Mouse (Mus musculus): ENCODE data around the gene Maco1.
"Not testable (repeated sequence)": the region's sequence is repeated elsewhere in the genome, so short reads cannot be mapped to it uniquely, and the experiment has no call there.

The Maco1 gene

DNA sequence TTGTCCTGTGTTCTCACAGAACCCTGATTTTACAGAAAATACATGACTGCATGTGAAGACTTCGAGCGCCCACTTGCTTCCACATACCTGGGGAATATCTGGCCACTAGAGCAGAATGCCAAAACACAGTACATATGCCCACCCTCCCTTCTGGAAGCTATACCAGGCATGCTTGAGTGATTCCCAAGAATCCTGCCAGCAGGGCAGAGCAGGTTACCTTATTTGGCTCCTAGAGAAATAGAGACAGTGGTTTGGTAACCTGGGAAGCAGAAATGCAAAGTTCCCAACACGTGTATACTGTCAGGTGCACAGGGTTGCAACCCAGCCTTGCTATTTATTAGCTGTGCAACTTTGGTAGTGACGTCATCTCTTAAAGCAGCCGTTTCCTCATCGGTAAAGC, 8.7 kb upstream of the Maco1 start:
- no peak for DNase-seq (ENCODE audit: low read depth in 2 of 2, low spot score in 2 of 2)

DNA sequence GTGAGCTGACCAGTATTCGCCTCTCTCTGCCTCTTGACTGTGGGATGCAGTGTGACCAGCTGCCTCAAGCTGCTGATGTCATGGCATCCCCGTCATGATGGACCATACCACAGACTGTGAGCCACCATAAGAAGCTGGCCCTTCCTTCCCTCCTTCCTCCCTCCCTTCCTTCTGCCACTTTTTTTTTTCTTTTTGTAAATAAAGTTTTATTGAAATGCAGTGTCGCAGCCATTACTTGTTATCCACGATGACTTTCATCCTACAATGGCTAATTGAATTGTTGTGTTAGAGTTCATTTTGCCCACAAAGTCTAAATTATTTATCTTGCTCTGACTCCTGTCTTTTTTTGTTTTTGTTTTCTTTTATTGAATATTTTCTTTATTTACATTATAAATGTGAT, 5.3 kb upstream of the Maco1 start:
- no peak for DNase-seq (ENCODE audit: low read depth in 2 of 2, low spot score in 2 of 2)

DNA sequence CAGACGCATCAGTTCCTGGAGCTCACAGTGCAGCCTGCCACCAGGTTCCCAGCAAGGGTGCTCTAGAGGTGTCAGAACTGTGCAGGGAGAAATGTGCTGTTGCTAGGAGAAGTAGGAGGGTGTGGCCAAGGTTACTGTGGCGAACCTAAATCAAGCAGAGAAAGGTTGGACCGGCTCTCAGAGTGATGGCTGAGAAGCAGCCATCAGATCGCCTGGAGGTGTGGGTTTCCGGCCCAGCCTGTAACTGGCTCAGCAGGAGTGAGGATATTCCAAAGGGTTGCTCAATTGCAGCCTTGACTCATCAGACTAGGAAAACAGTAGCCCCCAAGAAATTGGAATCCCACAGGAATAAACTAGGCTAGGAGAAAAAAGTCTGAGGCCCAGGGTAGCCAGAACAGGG, 3.4 kb upstream of the Maco1 start:
- DNase-seq (ENCODE audit: low read depth in 2 of 2, low spot score in 2 of 2) = no peak

DNA sequence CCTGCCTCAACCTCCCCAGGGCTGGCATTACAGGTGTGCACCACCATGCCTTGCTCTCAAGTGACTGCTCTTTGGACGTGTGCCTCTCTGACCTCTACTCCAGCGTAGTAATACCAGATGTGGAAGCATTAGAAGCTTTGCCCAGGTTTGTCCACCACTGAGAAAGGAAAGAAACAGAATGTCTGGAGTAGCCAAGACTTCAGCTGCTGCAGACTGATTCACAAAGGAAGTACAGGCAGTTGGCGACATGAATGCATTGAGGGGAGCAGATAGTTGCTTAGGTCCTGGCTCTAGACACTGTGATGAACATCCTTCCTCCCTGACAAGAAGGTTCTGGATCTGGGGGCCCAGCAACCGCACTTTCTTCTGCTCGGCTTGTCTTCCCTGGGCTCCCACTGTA, 2.9 kb upstream of the Maco1 start:
- DNase-seq (ENCODE audit: low read depth in 2 of 2, low spot score in 2 of 2) = no peak

DNA sequence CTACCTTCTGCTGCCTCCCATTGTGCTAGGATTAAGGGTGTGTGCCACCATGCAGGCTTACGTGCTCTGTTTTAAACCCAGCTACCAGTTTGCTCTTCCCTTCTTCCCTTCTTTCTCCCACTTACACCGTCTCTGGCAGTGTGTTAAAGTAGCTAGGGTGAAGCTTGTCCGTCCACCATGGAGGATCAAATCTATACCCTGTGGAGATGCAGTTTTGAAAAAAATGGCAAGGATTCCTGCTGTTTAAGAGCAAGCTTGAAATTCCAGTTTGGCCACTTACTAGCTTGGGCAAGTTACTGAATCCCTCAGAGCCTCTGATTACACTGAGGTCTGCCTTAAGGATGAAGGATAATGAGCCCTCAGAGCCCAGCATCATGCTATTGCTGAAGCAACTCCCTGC, 2.2 kb upstream of the Maco1 start:
- no peak for DNase-seq (ENCODE audit: low read depth in 2 of 2, low spot score in 2 of 2)

DNA sequence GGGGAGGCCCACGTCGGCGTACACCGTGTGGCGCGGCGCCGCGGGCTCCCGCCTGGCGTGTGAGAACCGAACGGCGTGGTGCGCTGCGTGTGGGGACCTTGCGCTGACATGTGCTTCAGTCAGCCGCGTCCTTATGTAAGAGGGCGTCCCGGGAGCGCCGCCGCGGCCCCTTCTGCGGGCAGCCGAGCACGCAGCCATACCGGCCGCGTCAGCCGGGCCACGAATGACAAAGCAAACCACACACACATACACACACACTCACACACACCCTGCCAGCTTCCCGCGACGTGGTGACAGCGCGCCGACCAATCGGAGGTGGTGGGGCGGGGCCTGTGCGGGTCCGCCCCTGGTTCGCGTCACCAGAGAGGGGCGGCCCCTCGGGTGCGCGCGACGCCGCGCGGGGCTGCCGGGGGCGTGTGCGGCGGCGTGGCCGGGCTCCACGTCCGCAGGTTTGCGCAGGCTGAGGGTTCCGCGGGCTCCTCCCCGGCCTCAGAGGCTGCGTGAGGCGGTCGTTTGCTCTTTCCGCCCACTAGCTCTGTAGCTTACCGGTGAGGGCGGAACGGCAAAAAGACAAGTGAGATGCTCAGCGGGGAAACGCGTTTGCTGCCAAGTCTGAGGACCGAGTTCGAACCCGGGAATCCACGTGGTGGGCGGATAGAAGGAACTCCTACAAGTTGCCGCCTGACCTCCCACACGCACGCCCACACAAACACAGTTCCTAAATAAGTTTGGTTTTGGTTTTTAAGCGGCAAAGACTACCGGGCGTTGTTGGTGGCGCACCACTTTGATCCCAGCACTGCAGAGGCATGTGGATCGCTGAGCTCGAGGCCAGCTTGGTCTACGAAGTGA, 716 bp upstream of the Maco1 start:
- DNase-seq (ENCODE audit: low read depth in 2 of 2, low spot score in 2 of 2) = peak; percentile 92 to 94

DNA sequence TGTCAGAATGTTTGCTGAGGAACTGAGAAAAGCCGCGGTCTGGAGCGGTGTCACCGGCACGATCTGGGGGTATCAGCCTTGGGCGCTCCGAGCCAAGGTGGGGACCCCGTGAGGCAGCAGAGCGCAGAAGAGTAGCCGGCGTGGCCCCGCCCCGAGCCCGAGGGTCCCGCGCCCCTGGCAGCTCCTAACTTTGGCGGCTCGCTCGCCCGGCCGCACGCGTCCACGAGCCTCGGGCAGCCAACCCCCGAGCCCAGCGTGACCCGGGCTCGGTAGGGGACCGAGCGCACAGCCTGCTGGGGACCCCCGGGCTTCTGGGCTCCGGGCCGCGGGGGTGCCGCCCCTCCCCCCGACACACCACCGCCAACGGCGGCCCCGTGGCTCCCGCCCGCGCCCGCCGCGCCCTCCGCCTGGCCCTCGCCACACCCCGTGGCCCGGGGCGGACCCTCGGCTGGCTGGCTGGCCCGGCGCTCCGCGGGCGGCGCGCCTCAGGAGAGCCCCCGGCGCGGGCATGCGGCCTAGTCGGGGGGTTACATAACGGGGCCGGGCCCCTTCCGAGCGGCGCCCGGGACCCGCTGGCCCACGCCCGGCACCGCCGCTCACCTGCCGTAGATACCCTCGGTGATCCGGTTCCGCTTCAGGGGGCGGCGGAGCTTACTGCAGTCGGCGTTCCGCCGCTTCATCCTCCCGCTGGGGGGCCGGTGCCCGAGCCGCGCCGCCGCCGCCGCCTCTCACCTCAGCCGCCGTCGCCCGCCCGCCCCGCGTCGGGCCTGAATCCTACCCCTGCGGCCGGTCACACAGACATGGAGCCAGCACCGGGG, 498 bp downstream of the Maco1 start:
- DNase-seq (ENCODE audit: low read depth in 2 of 2, low spot score in 2 of 2) = peak; percentile 16 to 20

DNA sequence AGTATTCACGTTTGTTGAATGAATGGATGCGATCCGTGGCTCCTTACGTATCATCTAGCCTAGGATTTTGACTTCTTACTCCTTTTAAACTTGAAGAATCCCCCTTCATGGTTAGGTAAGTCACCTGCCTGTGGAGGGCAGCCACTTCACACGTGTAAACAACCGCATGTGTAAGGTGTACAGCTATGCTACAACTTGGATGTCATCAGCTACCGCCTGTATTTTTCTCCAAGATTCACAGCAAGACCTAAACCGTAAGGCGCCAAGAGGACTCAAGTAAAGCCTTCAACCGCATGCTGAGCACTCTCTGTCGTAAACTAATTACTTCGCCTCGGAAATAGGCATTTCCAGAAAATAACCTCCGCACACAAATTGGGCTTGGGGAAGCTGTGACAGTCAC, 1.3 kb downstream of the Maco1 start:
- DNase-seq (ENCODE audit: low read depth in 2 of 2, low spot score in 2 of 2) = peak; percentile 10 to 16

DNA sequence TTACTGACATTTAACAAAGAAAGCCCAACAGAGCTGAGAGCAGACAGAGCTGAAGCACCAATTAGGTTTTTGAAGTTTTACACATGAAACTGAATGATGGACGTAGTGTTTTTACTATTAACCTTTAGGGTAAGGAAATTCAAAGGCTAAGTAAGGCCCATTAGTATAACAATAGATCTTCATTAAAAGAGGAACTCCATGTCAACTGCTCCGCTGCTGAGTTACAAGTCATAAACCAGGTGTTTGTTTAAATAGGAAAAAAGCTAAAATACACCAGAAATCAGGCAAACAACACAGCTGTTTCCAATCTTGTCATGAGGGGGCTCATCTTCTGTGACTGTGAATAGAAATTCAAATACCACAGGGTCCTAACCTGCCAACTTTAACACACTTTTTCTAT, 1.9 kb downstream of the Maco1 start:
- DNase-seq (ENCODE audit: low read depth in 2 of 2, low spot score in 2 of 2) = no peak

DNA sequence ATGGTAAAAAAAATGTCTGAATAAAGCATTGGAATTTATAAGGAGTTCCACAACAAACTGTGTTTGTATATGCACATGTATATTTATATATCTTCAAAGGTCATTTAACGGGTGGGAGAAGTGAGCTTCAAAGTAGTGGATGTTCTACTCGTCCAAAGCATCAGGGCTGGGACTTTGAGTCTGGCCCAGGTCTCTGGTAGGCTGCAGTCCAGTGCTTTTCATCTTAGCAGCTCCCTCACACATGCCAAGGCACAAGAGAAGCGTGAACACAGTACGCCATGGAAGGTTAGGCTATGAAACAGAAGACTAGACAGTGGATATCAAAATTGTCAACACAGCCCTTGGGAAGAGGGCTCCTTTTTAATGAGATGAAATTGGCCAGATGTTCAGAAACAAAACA, 2.6 kb downstream of the Maco1 start:
- no peak for DNase-seq (ENCODE audit: low read depth in 2 of 2, low spot score in 2 of 2)

DNA sequence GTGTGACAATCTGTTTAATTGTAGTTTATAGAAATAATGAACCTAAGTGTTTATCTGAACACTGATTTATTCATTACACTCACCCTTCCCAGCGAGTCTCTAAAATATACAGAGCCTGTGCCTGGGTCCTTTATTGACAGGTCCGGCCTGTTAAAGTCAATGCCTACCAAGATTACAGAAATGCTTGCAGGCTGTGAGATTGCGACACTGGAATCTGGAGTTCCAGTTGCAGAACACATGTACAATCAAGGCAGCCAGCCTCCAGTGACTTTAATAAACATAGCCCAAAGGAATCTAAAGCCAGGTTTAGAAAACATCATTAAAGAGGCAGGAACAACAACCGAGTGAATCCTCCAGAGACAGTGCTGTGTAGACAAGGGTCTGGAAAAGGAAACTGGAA, 5.6 kb downstream of the Maco1 start:
- no peak for DNase-seq (ENCODE audit: low read depth in 2 of 2, low spot score in 2 of 2)

DNA sequence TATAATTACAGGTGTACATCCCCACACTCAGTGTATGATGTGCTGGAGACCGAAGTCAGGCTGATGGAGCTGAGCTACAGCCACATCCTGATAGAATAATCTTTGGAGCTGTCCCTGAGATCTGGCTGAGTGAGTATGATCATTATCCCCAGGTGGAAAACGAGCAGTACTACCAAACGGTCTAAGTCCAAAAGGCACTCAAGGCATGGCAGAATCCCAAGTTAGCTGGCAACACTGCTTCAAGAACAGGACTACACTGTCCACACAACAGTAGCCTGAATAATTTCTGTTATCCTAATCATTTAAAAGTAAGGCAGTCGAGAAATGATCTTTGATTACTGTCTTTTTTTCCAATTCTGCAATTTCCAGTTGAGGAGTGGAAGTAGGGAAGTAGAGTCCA, 9.6 kb downstream of the Maco1 start:
- no peak for DNase-seq (ENCODE audit: low read depth in 2 of 2, low spot score in 2 of 2)

DNA sequence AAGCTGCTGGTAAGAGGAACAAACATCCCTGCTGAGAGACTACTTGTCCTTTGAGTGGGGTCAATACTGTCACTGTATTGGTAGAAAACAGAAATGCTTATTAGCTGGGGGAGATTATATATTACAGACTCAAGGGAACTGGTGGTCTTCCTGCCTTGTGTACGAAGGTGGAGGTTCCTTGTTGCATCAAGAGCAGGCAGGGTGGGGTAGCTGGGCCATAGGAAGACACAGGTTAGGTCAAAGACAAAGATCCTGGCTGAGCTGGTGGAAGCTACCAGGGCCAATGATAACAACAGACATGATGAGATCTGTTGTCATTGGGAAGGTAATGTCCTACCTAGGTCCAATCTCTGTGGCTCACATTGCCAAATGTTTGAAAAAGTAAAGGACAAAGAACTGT, 12.9 kb downstream of the Maco1 start:
- DNase-seq (ENCODE audit: low read depth in 2 of 2, low spot score in 2 of 2) = no peak

DNA sequence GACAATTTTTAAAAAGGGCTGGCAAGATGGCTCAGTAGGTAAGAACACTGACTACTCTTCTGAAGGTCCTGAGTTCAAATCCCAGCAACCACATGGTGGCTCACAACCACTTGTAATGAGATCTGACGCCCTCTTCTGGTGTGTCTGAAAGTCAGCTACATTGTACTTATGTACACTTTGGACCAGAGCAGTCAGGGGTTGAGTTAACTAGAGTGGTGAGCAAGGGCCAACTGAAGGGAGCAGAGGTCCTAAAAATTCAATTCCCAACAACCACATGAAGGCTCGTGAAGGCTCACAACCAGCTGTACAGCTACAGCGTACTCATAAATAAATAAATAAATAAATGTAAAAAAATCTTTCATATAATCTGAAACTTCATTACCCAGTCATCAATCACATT, 14.4 kb downstream of the Maco1 start:
- DNase-seq (ENCODE audit: low read depth in 2 of 2, low spot score in 2 of 2) = not testable (repeated sequence)

DNA sequence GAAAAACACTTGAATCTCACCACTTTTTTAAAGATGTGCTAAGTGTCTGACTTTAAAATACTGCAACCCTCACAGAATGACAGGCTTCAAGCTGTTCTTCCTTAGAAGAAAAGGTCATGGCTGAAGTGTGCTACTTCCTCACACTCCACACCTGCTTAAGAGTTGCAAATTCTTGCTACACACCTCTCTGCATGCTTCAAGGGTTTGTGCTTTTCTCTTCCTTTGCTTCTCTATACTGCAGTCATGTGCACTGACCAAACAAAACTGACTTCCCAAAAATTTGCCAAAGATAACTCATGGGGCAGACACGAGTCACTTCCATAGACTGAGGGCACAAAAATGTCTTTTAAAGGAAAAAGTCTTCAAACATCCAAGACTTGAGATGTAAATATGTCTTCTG, 14.9 kb downstream of the Maco1 start:
- no peak for DNase-seq (ENCODE audit: low read depth in 2 of 2, low spot score in 2 of 2)

DNA sequence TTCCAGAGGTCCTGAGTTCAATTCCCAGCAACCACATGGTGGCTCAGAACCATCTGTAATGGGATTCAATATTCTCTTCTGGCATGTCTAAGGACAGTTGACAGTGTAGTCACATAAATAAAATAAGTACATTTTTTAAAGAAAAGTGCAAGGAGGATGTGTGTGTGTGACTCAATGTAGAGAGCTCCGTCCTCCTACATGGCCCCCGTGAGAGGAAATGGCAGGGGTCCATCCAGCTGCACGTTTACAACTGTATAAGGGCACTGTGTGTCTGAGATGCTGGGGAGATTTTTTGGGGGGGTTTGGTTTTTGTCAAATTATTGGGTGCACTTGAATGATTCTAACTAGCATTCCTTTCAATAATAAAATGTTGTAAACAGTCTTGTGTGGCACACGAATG, 17.7 kb downstream of the Maco1 start:
- DNase-seq (ENCODE audit: low read depth in 2 of 2, low spot score in 2 of 2) = no peak

DNA sequence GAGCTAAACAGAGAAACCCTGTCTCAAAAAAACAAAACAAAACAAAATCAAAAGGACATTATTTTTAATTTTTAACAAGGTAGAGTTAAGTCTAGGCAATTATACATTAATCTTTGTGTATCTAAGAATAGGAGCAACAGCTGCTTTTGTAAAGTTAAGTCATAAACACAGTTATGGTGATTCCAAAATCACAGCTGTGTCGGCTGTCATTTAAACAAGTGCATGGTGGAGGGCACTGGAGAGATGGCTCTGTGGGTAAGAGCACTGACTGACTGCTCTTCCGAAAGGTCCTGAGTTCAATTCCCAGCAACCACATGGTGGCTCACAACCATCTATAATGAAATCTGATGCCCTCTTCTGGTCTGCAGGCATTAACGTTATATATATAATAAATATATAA, 21.2 kb downstream of the Maco1 start:
- no peak for DNase-seq (ENCODE audit: low read depth in 2 of 2, low spot score in 2 of 2)

DNA sequence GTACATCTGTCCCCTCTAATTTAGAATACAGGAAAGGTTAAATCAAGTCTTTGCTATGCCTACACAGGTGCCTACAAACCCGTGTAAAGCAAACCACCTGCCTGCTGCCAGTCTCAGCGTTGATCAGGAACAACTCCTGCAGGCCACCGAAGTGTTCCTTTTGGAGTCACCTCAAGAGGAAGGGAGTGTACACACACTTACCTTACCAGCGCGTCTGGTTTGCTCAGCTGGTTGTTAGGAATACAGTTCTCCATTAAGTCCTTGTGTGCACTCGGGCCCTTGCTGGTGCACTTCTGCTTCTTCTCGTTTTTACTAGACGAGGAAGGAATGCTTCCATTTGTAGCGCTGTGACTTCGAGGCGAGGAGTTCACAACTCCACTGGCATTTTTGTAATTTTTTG, 25.3 kb downstream of the Maco1 start:
- no peak for DNase-seq (ENCODE audit: low read depth in 2 of 2, low spot score in 2 of 2)

DNA sequence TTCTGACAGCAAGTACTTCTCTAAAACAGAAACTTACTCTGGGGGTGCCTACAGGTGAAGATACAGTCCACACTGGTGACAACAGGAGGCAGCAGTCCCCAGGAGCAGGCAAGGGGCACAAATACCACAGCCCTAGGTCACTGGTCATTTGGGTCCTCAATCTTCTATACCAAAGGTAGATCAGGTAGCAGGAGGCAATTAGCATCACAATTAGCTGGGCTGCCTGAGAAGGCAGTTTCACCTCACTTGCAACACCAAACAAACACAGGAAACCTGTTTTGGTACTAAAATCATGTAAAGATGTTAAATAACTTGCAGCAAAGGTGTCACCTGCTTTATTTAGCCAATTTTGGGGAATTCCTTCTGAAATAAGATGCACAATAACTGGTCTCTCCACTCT, 26.8 kb downstream of the Maco1 start:
- no peak for DNase-seq (ENCODE audit: low read depth in 2 of 2, low spot score in 2 of 2)

DNA sequence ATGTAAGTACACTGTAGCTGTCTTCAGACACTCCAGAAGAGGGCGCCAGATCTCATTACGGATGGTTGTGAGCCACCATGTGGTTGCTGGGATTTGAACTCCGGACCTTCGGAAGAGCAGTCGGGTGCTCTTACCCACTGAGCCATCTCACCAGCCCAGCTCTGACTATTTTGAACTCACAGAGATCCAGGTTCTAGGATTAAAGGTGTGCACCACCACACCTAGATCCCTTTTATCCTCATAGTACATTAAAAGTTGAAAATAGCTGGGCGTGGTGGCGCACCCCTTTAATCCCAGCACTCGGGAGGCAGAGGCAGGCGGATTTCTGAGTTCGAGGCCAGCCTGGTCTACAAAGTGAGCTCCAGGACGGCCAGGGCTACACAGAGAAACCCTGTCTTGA, 27.3 kb downstream of the Maco1 start:
- not testable (repeated sequence) for DNase-seq (ENCODE audit: low read depth in 2 of 2, low spot score in 2 of 2)

DNA sequence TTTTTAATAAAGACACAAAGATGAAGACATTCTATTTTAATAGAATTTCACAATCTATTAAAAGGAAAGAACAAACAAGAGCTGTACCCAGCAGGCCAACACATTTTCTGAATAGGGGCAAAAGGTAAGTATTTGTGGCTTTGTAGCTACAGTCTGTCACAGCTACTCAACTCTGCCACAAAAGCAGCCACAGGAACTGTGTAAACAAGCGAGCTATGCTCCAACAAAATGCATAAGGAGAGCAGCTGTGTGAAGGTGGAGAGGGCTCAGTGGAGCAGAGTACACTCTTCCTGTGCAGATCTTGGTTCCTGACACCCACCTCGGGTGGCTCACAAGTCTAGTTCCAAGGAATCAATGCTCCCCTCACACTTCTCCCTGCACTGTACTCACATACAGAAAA, 29.6 kb downstream of the Maco1 start:
- no peak for DNase-seq (ENCODE audit: low read depth in 2 of 2, low spot score in 2 of 2)

DNA sequence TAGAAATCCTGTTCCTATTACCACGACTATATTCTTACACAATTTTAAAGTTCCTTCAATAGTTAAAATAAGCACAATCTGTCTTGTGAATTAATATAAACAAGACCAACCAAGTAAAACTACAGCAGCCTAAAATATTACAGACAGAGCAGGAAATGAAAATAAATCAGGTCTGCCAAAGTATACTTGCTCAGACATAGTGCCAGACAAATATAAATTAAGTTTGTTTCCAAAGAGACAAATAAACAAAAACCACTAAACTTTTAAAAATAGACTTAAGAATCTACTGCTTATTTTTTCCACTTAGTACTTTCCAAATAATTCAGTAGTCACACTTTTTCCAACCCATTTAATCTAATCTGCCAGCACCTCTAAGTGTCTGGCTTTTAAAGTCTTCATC, 32.1 kb downstream of the Maco1 start:
- DNase-seq (ENCODE audit: low read depth in 2 of 2, low spot score in 2 of 2) = no peak

DNA sequence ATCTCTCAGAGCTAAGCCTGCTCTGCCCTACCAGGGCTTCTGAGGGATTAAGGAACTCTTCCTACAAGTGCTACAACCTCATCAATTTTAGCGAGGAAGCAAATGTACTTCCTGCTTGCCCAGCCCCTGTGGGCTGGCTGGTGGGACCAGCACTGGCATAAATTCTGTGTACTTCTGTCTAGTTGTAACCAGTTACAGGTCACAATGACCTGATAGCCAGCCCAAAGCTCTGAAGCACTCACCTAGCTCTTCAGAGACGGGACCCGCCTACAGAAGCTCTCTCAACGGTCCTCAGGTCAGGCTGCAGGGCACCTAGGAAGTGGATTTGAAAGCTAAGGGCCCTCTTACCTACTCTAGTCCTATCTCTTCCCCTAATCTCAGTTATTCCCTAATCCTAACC, 35.4 kb downstream of the Maco1 start:
- no peak for DNase-seq (ENCODE audit: low read depth in 2 of 2, low spot score in 2 of 2)

Data from CD8-positive naive resting alpha-beta T cell, adult 2 months (primary cell).